Mouse (Mus musculus): ENCODE measurements around the gene Dmpk. TPM values are rescaled to one million over a fixed set of nuclear protein-coding genes. Genes with fewer than 3 reads are reported as not detected.

Gene Dmpk
- total and polyA plus RNA-seq, 3 experiments, result 0.30 to 0.56 (median 0.36) TPM

- Histone ChIP-seq H3K9ac (ENCODE audit: insufficient read depth, low read depth) (peak within 1 kb of the TSS; percentile 93), H3K9me3 (replicated peaks; ENCODE audit: low read length) (peaks cover 10% of the 10 kb centered on the region), H3K4me2 (ENCODE audit: insufficient read depth, low read depth, poor library complexity, severe bottlenecking) (peak within 1 kb of the TSS; percentile 48), H3K36me3 (replicated peaks in 1 of 2; ENCODE audit: control insufficient read depth in 1 of 2, insufficient read depth in 1 of 2, low read length in 1 of 2) (peaks cover 0 to 12% of the 10 kb centered on the region in 2 experiments), H3K27ac (ENCODE audit: insufficient read depth, low read depth) (no peak within 1 kb of the TSS), H3K79me2 (replicated peaks; ENCODE audit: control insufficient read depth, extremely low read depth, insufficient read depth, poor library complexity, severe bottlenecking) (peaks cover 21% of the 10 kb centered on the region), H3K4me1 (ENCODE audit: control insufficient read depth in 1 of 2, insufficient read depth in 2 of 2) (peaks cover 9 to 16% of the 10 kb centered on the region in 2 experiments; a peak in 3 of 4 replicates), H3K27me3 (replicated peaks) (no peaks in the 10 kb centered on the region), H3K4me3 (replicated peaks in 1 of 3; ENCODE audit: low read depth in 2 of 3, low read length in 2 of 3, poor library complexity in 1 of 3) (peak within 1 kb of the TSS; percentile 63 to 95 (median 67))
- in situ Hi-C loops (cut with MboI; ENCODE audit: low pct_ligation_motif_present, low pct_unique_long_range_greater_than_20kb, low sequenced_read_pairs), result no loop called here
- dilution Hi-C loops (cut with MboI; ENCODE audit: extremely low pct_ligation_motif_present, extremely low pct_unique_long_range_greater_than_20kb, low sequenced_read_pairs), result no loop called here
- no peak for TF ChIP-seq MAFK (IDR thresholded peaks at IDR 0.05; ENCODE audit: insufficient replicate concordance, low read length)
- TF ChIP-seq TBP (conservative IDR thresholded peaks at IDR 0.05; ENCODE audit: low read depth, low read length), result no peak
- TF ChIP-seq PAX5 (IDR thresholded peaks at IDR 0.05; ENCODE audit: low read length), result no peak
- TF ChIP-seq RAD21 (IDR thresholded peaks at IDR 0.05; ENCODE audit: low read depth, low read length), result no peak
- TF ChIP-seq JUND (conservative IDR thresholded peaks at IDR 0.05; ENCODE audit: low read depth, low read length), result no peak
- peak; percentile 96 for TF ChIP-seq NELFE (IDR thresholded peaks at IDR 0.05; ENCODE audit: low read depth, low read length)
- TF ChIP-seq BHLHE40 (IDR thresholded peaks at IDR 0.05; ENCODE audit: low read depth, low read length), result no peak
- TF ChIP-seq POLR2AphosphoS2 (IDR thresholded peaks at IDR 0.05; ENCODE audit: low read depth, low read length), result peak; percentile 66; the same call in 1 of the 2 replicates
- TF ChIP-seq MAZ (IDR thresholded peaks at IDR 0.05; ENCODE audit: low read depth, low read length), result peak; percentile 60
- no peak for TF ChIP-seq CTCF (conservative IDR thresholded peaks at IDR 0.05 in 1 of 2, IDR thresholded peaks at IDR 0.05 in 1 of 2; ENCODE audit: low read depth in 2 of 2, low read length in 2 of 2)
- peak; percentile 87 for TF ChIP-seq TCF12 (IDR thresholded peaks at IDR 0.05; ENCODE audit: low read depth, low read length)
- no peak for TF ChIP-seq ETS1 (conservative IDR thresholded peaks at IDR 0.05; ENCODE audit: low read depth, low read length)
- TF ChIP-seq JUN (IDR thresholded peaks at IDR 0.05; ENCODE audit: insufficient read depth, low read depth, low read length), result no peak
- TF ChIP-seq USF1 (IDR thresholded peaks at IDR 0.05; ENCODE audit: low read depth, low read length), result no peak
- TF ChIP-seq SIN3A (IDR thresholded peaks at IDR 0.05; ENCODE audit: low read length), result peak; percentile 91
- TF ChIP-seq HCFC1 (IDR thresholded peaks at IDR 0.05; ENCODE audit: low read depth, low read length), result peak; percentile 100
- TF ChIP-seq CHD1 (IDR thresholded peaks at IDR 0.05; ENCODE audit: low read depth, low read length), result no peak
- no peak for TF ChIP-seq UBTF (IDR thresholded peaks at IDR 0.05; ENCODE audit: low read depth, low read length)
- TF ChIP-seq SMC3 (IDR thresholded peaks at IDR 0.05; ENCODE audit: low read depth, low read length), result no peak
- peak; percentile 85 for TF ChIP-seq NRF1 (IDR thresholded peaks at IDR 0.05; ENCODE audit: low read depth, low read length)
- TF ChIP-seq ZC3H11A (IDR thresholded peaks at IDR 0.05; ENCODE audit: low read depth, low read length), result no peak
- TF ChIP-seq MYC (IDR thresholded peaks at IDR 0.05; ENCODE audit: low read depth, low read length), result peak; percentile 51; the same call in 1 of the 2 replicates
- TF ChIP-seq MEF2A (IDR thresholded peaks at IDR 0.05; ENCODE audit: borderline replicate concordance, low read depth, low read length), result 0 out of 2 replicates have a peak, but pooled peaks have one; percentile 26
- no peak for TF ChIP-seq E2F4 (IDR thresholded peaks at IDR 0.05; ENCODE audit: insufficient replicate concordance, low read depth, low read length)
- TF ChIP-seq USF2 (conservative IDR thresholded peaks at IDR 0.05; ENCODE audit: low read depth, low read length), result no peak
- no peak for TF ChIP-seq EP300 (IDR thresholded peaks at IDR 0.05; ENCODE audit: low read length)
- no peak for TF ChIP-seq RCOR1 (conservative IDR thresholded peaks at IDR 0.05; ENCODE audit: low read depth, low read length)
- TF ChIP-seq ELF1 (IDR thresholded peaks at IDR 0.05; ENCODE audit: low read depth, low read length), result peak; percentile 100
- no peak for TF ChIP-seq ZNF384 (IDR thresholded peaks at IDR 0.05; ENCODE audit: low read depth, low read length)
- no peak for TF ChIP-seq ZKSCAN1 (IDR thresholded peaks at IDR 0.05; ENCODE audit: borderline replicate concordance, low read depth, low read length)
- TF ChIP-seq CHD2 (IDR thresholded peaks at IDR 0.05; ENCODE audit: low read length), result peak; percentile 64; the same call in 1 of the 2 replicates
- peak; percentile 39; the same call in 1 of the 2 replicates for TF ChIP-seq IRF4 (IDR thresholded peaks at IDR 0.05; ENCODE audit: low read depth, low read length)
- no peak for TF ChIP-seq MAX (IDR thresholded peaks at IDR 0.05; ENCODE audit: low read length)
- peak; percentile 70; the same call in 1 of the 2 replicates for TF ChIP-seq MXI1 (IDR thresholded peaks at IDR 0.05; ENCODE audit: low read depth, low read length)
- peak; percentile 78; the same call in 1 of the 2 replicates for TF ChIP-seq GABPA (IDR thresholded peaks at IDR 0.05; ENCODE audit: insufficient replicate concordance, low read depth, low read length)
- TF ChIP-seq POLR2A (IDR thresholded peaks at IDR 0.05; ENCODE audit: low read depth, low read length), result peak; percentile 98
- peak; percentile 97 for TF ChIP-seq KAT2A (IDR thresholded peaks at IDR 0.05; ENCODE audit: insufficient replicate concordance, low read length)
- peak; percentile 90 for TF ChIP-seq ZMIZ1 (IDR thresholded peaks at IDR 0.05; ENCODE audit: low read depth, low read length)
- peak; percentile 99 for DNase-seq (ENCODE audit: extremely low read depth)
Measured at GRCm38 (mm10) chr7:19119631-19120429, 36.2 kb downstream of the Dmpk start, which contains the start of gene Fbxo46. Gene Fbxo46, plus strand, starts transcription at chr7:19119859.

Data from CH12.LX (cell line).